Mouse (Mus musculus): ENCODE results near the gene Macrod2.

Macrod2 gene

DNA sequence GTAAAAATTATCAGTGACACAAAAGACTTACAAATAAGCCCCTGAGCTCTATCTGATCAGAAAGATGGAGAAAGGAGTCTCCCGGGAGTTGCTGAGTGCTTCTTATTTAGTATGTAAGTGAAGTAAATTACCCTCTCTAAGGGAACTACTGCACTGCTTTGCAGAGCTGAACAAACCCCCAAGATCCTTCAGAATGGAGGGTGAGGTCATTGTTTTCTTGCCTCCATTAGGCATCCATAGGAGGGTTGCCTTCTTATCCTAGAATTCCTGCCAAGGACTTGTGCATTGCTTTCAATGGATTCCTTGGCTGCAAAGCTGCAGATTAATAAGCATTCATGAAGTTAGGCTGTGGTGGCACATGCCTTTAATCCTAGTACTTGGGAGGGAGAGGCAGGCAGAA lies 470.5 kb downstream of the Macrod2 start:
- no peak for TF ChIP-seq GATA4 (IDR thresholded peaks at IDR 0.05; ENCODE audit: insufficient replicate concordance, low read length)

DNA sequence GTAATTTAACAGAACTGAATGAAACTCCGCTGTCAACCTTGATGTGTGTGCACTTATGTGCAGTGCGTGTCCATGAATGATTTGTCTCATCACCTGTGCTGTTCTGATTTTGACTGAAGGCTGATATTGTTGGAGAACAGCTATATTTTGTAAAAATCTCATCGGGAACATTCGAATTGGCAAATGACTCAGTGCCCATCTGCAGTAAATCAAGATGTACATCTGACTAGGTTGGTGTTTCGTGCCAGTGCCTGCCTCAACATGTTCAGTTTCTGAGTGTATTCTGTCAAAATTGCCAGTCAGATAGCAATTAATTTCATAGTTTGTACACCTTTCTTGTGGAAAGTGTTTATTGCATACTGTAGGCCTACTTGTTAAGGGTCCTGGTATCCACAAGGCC lies 472.0 kb downstream of the Macrod2 start:
- TF ChIP-seq GATA4 (IDR thresholded peaks at IDR 0.05; ENCODE audit: insufficient replicate concordance, low read length): no peak

DNA sequence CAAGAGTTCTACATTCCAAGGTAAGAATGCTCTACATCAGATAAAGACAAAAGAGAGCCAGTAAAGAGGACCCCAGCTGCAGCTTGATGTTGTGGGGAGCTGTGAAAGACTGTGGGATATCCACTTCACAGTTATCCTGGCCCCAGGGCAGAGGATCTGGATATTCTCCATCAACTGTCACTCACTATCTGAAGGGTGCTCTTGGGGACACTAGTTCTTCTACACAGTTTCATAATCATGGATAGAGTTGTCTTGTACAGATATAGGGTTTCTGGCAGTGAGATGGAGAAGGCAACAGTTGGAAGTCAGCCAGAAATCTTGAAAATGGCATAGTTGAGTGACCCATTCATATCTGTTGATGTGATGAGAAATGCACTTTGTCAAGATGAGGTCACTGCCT lies 490.1 kb downstream of the Macrod2 start:
- TF ChIP-seq GATA4 (IDR thresholded peaks at IDR 0.05; ENCODE audit: insufficient replicate concordance, low read length): no peak

DNA sequence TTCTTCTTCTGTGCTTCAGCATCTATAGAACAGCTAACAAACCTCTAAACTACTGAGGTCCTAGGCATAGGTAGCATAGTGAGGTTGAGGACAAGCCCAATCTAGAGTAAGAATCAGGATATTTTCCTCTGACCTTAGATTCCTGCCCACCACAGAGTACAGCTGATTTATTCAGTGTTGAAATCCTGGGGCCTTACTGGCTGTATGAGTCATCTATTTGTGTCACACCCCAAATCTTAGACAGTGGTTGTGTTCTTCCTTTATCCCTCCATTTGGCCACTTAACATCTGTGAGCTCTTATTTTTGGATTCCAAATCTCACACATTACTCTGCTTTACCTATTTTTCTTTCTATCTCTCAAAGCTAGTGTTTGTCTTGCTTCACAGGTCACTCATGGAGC lies 495.6 kb downstream of the Macrod2 start:
- TF ChIP-seq GATA4 (IDR thresholded peaks at IDR 0.05; ENCODE audit: insufficient replicate concordance, low read length): no peak

DNA sequence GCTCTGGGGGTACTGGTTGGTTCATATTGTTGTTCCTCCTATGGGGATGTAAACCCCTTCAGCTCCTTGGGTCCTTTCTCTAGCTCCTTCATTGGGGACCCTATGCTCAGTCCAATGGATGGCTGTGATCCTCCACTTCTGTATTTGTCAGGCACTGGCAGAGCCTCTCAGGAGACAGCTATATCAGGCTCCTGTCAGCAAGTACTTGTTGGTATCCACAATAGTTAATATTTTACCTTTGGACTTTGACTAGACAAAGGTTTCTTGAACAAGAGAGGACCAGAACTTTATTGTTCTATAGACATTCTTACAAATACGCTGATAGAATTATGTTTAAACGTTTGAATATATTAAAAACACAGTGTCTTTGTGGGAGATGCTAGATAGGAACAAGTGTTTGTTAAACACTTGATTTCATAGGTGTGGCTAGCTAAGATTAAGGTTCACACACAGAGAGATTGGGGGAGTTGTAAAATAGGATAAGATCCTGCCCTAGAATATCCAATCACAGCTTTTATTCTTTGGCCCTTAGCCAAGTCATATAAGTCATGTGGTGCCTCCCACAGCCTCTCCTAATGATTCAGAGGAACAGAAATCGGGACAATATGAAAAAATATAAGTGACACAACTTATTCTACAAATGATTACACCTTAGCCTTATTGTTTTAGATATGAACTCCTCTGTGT lies 501.4 kb downstream of the Macrod2 start:
- TF ChIP-seq GATA4 (IDR thresholded peaks at IDR 0.05; ENCODE audit: insufficient replicate concordance, low read length): no peak

DNA sequence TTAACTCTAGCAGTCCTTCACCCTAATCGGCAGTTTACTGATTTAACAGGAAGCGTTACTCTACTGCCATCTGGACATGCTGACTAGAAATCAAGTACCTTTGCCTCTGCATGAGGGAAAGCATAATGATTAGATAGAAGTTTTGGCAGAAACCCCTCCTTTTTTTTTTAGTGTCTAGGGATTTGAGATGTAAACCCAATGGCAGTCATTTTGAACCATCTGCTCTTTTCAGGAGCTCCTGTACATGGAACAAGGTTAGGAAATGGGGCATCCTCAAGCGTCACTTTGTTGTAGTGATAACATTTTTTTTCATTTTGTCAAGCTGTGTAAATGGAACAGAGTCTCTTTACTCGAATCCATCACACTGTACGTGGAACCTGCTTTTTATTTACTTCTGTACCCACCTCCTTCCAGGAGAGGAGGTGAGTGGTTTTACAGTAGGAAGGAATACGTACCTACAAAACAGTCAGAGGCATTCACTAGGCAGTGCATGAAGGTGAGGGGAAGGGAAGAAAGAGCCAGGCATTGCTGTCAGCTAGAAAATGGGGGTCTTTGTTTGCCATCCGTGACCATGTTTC lies 503.4 kb downstream of the Macrod2 start:
- no peak for TF ChIP-seq GATA4 (IDR thresholded peaks at IDR 0.05; ENCODE audit: insufficient replicate concordance, low read length)

DNA sequence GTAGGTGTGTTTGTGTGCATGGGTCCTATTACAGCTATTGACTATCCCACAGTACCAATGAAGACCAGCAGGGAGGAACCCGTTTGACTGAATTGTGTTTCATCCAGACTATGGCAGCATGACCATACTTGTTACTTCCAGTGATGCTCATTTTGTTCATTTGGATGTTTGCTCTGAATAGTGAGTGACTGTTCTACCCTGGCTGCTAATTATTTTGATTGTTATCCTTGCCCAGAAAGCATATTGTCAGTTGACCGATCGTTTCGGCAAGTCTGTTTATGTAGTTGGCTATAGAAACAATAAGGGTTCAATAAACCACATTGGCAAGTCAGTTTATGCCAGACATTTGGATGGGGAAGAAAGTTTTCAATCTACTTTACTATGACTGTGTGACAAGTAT lies 510.2 kb downstream of the Macrod2 start:
- no peak for TF ChIP-seq GATA4 (IDR thresholded peaks at IDR 0.05; ENCODE audit: insufficient replicate concordance, low read length)

DNA sequence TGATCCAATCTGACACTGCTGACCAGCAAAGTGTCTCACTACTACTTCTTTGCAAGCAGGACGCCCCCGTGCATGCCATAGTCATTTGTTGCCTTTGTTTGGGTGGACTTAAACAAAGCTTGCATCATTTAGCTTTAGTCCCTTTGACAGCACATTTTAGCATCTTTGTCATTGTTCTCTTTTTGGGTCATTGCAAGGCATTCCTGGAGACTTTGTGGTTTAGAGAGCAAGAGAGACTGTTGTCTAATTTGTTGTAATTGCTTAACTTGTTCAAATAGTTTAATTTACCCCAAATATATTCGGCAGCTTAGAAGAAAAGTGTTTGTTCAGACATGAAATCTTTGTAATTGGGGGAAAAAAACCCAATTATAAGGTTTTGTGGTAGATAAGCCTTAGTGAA lies 511.0 kb downstream of the Macrod2 start:
- TF ChIP-seq GATA4 (IDR thresholded peaks at IDR 0.05; ENCODE audit: insufficient replicate concordance, low read length): no peak

DNA sequence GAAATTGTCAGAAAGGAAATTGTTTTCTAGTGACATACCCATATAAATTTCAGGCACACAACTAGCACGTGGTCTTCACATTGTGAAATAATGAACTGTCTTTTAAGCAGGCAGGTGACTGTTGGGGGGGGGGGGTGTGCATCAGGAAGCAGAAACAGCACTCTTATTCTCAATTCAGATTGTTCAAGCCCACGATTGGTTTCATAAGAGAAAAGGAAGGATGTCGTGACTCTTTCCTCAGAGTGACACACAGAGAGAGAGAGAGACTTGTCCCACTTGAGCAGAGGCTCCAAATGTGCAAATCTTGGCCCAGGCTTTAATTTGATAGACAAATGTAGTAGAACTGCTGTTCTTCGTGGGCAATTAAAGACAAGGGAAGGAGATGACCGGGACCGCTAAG lies 516.4 kb downstream of the Macrod2 start:
- TF ChIP-seq GATA4 (IDR thresholded peaks at IDR 0.05; ENCODE audit: insufficient replicate concordance, low read length): no peak

DNA sequence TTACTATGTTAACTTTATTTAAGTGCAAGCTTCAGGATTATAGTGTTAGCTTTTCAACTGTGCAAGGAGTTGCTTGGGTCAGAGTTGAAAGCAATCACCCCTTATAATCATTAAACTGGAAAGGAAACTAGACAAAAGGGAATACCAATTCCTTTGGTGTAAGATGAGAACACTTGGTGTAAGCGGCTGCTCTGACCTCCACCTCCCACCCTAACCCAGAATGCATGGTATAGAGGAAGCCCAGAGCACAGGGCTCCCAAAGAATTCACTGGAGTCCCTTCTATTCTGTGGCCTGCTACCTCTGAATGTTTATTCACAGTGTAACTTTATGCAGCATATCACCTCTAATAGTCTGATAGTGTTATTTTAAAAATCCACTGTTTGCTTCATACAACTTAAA lies 517.1 kb downstream of the Macrod2 start:
- TF ChIP-seq GATA4 (IDR thresholded peaks at IDR 0.05; ENCODE audit: insufficient replicate concordance, low read length): no peak

DNA sequence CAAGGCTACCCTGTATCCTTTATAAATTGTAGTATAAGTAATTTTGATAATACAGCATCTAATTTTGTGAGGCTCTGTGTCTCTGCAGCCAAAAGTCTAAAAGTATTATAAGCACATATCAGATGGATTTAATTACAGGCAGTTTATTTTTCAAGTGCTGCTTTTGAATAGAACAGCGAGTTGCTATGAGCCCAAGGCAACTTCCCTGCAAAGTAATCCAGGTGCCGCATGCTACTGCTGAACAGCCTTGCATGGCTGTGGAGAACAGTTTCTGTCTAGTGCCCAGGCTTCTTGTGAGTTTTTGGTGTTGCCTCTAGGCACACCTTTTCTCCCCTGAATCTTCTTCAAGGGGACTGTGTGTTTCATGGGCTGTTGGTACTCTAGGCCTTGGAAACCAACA lies 517.8 kb downstream of the Macrod2 start:
- no peak for TF ChIP-seq GATA4 (IDR thresholded peaks at IDR 0.05; ENCODE audit: insufficient replicate concordance, low read length)

DNA sequence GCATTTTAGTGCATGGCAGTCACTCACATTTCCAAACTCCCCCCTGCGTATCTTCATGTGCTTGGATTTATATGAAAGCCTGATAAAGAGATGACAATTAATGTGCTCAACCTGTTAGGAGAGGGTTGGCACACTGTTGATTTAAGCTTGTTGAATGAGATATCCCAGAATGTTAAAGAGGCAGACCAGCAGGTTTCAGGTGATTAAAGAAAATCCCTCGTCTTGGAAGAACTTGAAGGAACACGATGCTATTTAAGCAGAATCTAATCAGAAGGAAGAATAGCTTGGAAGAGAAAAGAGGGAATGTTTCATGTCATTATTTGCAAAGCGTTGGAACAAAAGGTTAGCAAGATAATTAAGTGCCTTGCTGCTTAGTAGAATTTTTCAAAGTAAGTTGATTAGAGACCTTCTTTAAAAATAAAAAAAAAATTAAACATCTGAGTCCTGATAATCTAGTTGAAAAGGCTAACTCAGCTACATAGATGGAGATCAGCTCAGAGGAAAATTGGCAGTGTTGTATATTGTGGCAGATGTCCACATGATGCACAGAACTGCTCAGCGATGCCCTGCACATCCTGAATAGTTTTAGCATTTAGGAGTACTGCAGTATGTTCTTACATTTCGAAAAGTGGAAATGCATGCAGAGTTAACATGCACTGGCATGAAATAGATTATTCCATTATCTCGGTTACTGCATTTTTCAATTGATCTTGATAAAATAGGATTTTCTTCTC lies 518.7 kb downstream of the Macrod2 start:
- TF ChIP-seq GATA4 (IDR thresholded peaks at IDR 0.05; ENCODE audit: insufficient replicate concordance, low read length): no peak

DNA sequence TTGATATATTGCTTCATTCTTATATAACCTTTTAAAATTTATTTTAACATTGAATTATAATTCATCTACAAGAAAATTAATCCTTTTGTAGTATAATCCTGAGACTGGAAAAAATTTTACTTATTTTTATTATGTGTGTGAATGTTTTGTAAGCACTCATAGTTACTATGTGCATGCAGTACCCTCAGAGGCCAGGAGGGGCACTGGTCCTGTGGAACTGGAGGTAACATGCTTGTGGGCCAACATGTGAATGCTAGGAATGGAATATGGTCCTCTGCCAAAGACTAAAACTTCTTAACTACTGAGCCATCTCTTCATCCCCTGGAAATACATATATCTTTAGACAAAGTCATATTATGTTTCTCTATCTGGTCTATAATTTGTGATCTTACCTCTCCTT lies 531.8 kb downstream of the Macrod2 start:
- TF ChIP-seq GATA4 (IDR thresholded peaks at IDR 0.05; ENCODE audit: insufficient replicate concordance, low read length): no peak

DNA sequence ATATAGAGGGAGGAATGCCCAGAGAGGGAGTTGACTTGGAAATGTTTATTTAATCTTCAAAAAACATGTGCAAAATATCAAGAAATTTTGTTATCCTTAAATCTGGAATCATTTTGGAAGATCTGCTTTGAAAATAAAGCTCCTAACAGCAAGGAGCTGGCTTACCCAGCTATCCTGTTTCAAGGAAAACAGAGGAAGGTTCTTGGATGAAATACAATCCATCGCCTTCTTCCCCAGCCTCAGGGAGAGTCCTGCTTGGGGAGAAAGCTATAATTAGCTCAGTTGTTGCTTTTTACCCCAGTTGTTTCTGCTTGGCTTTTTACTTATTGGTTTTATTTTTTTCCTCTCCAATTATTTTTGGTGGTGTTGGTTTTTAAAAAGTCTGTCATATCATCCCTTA lies 539.4 kb downstream of the Macrod2 start:
- no peak for TF ChIP-seq GATA4 (IDR thresholded peaks at IDR 0.05; ENCODE audit: insufficient replicate concordance, low read length)

DNA sequence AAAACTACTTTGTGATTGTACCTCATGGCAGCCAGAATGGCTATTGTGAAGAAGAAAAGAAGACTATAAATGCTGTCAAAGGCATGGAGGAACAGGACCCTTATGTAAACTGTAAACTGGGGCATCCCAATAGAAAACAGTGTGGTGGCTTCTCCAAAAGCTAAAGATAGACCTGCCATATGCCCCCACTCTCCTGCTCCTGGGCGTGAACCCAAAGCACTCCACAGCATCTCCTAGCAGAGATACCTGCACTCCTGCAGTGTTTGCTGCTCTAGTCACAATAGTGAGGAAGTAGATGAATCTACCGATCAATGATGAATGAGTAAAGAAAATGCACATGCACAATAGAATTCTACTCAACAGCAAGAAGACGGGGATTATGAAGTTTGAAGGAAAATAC lies 554.4 kb downstream of the Macrod2 start:
- TF ChIP-seq GATA4 (IDR thresholded peaks at IDR 0.05; ENCODE audit: insufficient replicate concordance, low read length): no peak

DNA sequence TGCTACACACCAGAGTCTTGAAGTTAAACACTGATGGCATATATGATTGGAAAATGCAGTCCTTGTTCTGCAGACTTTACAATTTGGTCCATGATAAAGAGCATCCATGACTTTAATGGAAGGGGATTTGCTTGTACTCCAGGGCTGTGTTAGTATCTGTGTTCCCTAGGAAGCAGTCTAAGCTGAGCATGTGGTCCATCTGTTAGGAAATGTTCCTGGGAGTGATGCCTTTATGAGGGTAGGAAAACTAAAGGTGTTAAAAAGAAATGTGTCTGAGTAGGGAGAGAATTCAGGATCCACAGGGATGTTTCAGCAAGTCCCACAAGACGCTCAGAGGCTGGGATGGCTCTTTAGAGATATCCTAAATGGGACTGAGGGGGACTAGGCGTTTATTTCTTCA lies 564.1 kb downstream of the Macrod2 start:
- no peak for TF ChIP-seq GATA4 (IDR thresholded peaks at IDR 0.05; ENCODE audit: insufficient replicate concordance, low read length)

All from liver, adult (tissue).